Mouse (Mus musculus) 416B (cell line): ENCODE measurements around the gene Fstl3.

Experiments used
- DNase-seq: peaks from one replicate; pipeline ENCODE4 v3.0.0; 2011; ENCODE audit warnings: low read depth

The Fstl3 gene

DNA sequence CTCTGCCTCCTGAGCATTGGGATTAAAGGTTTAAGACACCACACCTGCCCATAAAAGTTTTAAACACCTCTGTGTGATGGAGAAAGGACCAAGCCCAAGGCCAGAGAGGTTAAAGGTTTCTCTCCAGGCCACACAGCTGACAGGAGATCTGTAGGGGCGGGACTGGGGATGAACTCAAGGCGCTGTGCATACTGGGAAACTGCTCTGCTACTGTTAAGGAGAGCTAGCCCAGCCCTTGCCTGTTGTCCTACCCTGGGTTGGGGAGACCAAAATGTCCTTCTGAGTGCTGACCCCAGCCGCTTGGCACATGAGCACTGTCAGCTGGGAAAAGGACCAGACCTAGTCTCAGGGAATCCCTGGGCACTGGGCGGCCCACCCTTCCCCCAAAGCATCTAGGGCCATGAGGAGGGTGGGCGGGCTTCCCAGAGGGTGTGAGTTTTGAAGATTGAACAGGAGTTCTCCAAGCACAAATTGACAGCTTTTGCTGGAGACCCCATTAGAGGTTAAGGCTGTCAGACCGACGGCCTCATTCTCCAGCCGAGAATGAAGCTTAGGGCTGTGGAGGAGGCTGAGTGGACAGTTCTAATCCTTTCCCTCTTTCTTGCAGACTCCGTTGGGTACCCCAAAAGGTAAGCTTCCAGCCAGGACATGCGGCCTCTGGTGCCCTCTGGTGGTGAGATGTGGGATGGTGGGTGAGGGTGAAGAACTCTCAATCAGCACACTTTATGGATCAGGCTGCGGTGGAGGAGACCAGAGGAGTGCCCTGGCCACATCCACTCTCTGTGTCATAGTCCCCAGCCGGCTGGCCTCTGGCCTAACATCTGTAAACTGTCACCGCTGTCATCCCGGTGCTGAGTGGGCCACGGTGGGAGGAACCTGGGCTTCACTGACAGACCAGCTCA lies 34.9 kb downstream of the Fstl3 start:
- peak; percentile 73 for DNase-seq

DNA sequence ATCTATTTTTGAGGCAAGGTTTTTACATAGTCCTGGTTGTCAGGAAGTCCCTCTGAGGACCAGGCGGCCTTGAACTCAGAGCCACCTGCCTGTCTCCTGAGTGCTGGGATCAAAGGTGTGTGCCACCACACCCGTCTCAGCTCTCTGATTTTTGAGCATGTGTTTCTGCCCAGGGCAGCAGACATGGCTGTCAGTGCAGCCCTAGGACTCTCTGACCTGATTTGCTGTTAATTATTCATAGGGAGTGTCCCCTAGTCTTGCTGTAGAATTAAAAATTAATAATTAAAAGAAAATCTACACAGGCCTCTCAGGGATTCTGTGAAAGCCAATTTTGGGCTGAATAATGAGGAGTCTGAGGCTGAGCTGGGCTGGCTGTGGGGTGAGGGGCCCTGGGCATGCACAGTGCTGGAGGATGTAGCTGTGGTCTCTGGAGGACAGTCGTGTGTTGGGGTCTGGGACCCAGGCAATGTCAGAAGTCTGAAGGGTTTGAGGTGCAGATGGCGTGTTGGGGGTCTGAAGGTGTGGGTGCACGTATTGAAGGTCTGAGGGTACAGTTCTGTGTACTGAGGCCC lies 37.3 kb downstream of the Fstl3 start:
- no peak for DNase-seq

DNA sequence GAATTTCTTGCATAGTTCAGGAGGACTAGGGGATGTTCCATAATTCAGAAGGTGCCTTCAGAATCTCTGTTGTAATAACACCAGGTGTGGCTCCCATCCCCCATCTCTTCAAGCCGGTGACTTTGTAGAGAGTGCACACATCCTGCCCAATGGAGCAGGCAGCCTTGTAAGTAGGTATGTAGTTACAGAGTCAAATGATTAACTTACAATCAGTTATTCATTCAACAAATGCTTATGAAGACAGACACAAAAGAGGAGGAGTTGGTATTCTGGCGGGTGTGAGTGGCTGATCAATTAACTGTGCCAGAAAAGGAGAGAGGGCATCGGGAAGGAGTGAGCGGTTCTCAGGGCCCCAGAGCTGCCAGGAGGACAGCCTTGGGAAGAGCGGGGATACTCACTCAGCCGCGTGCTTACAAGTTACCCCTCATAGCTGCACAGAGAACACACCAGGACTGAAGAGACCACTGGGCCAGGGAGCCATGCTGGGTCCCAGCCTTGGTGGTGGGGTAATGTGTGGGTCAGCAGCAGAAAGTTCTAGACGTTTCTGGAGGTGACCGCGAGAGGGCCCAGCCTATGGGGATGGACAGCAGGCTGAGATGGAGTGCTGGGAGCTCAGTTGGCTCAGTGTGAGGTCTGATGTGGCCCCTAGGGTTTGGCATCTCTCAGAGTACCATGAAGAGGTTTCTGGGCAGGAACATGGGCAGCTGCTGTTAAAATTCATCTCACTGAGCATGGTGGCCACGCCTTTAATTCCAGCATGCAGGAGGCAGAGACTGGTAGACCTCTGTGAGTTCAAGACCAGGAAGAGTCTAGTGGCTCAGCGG lies 38.8 kb downstream of the Fstl3 start:
- DNase-seq: no peak

DNA sequence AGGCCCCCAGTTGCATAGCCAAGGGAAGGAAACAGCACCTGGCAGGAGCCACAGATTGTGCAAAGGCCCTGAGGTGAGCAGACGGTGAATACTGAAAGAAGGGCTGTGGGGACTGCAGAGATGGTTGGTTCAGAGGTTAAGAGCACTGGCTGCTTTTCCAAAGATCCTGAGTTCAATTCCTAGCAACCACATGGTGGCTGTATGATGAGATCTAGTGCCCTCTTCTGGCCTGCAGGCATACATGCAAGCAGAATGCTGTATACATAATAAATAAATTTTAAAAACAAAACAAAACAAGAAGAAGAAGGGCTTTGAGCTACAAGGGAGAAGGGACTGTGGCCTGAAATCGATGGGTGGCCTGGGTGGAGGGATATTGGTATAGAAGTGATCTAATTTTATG lies 40.0 kb downstream of the Fstl3 start:
- no peak for DNase-seq

DNA sequence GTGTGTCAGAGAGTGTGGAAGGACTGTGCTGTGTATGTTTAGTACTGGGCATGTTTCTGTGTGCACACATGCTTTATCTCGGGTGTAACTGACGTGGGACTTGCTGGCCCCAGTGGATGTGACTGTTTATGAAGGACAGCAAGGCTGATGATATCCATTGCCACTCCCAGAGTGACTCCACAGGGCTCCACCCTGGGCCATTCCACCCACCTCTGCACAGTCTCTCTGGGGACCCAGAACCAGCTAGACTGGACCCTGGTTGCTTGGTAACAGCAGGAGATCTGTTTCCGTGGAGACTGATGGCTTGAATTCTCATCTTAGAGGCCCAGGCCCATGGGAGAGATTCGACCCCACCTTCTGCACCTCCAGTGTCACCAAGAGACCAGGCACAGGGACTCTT lies 41.2 kb downstream of the Fstl3 start:
- no peak for DNase-seq

DNA sequence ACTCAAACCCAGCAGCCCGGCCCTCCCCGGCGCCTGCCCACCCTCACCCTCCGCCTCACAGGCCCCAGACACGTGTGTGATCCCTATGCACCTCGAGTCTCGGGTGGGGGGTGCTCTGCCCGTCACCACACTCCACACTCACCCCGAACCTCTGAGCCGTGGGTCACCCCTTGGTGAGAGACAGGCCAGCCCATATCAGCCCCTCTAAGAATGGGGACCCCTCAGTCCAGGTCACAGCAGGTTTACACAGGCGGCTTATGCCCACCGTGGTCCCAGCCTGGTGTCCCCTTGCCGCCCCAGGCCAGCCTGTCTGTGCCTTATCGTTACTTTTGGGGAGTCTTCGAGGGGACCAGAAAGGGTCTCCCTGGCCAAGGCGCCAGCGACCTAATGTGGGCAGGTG lies 42.5 kb downstream of the Fstl3 start:
- no peak for DNase-seq

DNA sequence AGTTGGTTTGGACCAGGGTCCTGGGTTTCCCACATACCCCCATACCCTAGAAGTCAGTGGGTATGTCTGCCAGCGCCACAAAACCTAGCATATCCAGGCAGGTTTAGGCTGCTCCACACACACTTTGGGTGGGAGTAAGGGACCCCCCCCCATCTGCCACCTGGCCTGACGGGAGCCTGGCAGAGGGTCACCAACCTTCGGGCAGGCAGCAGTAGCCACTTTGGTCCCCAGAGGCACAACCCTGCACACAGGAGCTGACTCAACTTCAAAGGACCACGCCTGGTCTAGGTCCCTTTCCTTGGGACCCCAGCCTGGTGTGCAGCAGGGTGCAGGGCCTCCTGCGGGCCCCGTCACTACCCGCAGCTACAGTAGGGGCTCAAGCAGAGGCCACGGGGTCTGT lies 43.2 kb downstream of the Fstl3 start:
- no peak for DNase-seq

DNA sequence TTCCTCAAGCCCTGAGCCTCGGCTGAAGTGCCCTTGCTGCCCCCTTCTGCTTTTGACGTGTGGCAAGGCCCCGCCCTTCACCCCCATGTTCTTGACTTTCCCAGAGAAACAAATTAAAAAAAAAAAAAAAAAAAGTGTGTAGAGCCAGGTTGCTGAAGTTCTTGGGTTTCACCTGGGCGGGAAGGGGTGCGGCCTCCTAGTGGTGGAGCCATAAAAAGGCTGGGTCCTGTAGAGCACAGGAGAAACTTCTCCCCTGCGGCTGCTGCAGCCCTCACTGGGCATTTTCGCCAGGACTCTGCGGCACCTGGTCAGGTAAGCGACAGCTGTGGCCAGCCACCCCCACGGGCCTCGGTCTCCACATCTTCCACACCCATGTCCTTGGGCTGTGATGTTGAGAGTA lies 43.7 kb downstream of the Fstl3 start, which contains the start of gene Misp:
TSS of gene Misp (plus strand) at position 208 of the 400 bp plus-strand sequence.
- DNase-seq: no peak

DNA sequence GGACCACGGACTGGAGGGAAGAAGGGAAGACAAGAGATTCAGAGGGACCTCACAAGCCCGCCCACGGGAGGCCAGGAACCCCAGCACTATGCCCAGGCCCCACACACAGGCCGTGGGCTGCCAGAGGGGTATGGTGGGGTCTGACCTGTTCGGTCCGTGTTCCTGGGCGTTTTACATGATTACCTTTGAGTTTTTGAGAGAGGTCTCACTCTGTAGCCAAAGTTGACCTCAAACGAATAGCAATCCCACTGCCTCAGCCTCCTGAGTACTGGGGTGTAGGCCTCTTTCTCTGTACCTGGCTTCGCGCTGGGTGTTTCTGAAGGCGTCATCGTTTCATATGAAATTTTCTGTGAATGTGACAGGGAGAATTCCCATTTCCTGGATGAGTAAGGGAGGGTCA lies 44.7 kb downstream of the Fstl3 start:
- no peak for DNase-seq

DNA sequence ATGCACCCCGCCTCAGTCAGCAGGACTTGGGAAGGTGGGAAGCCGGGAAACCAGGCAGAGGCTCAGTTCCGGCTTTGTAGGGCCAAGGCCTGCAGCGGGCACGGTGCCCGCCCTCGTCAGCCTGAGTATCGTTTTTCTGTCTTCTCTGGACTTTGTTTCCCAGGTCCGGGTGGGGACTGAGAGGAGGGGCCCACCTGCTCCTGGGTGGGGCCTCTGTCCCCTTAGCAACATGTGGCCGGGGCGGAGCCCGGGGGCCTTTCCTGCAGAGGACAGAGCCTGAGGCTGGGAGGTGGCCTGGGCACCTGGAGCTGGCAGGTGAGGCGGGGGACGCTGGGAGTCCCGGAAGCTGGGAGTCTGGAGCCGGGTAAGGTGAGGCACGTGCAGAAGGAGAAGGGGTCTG lies 45.3 kb downstream of the Fstl3 start:
- DNase-seq: no peak

DNA sequence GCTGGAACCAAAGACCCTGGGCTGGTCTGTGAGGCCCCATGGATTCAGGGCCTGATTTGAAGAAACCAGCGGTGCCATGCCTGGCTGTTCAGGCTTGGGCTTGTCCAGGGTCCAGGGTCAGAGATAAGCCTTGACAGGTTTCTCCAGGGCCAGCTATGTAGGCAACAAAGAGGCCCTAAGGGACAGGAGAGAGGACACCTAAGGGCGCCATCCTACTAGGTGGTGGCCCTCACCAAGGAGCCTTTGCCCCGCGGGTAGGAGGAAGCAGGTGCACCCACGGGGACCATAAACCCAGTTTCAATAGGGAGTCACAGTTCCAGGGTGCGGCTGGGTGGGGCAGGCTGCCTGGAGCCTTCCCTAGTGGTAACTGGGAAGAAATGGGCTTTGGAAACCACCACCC lies 45.9 kb downstream of the Fstl3 start:
- DNase-seq: no peak

DNA sequence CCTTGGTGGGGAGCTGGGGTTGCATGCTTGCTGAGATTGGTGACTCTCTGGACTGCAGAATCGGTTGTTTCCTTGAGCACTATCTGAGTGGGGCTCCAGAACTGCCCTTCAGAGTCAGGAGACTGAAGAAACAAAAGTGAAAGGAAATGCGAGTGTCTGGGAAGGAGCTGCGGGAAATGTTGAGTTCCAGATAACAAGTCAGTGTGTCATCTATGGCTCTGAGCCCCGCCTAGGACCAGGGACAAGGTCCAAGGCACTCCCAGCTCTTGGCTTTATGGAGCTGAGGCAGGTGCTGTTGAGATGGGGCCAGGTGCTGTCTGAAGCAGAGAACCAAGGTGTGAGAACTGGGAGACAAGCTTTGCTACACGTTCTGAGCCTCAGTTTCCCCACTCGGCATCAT lies 47.3 kb downstream of the Fstl3 start:
- peak; percentile 72 for DNase-seq

DNA sequence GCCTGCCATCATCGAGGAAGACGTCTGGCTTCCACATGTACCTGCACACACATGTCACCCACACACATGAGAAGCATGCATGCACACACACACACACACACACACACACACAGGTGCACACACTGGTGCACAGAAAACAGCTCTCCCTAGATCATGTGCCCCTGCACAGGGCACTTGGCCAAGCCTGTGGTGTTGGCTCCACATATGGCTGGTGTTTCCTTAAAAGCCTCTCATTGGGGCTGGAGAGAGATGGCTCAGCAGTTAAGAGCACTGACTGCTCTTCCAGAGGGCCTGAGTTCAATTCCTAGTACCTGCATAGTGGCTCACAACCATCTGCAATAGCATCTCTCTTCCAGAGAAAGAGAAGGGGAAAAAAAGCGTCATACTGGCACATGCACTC lies 54.5 kb downstream of the Fstl3 start:
- peak; percentile 78 for DNase-seq
